Mouse (Mus musculus) left cerebral cortex, adult 2 months (tissue): Measurements from ENCODE around the gene Vcp. TPM values are rescaled to one million over a fixed set of nuclear protein-coding genes. Genes with fewer than 3 reads are reported as not detected.

Experiments
- DNase-seq, 2 experiments: peaks; one replicate each; pipeline ENCODE4 v3.0.0; 2021 to 2022; ENCODE audit warnings: low spot score in 2 of 2, mixed read lengths in 1 of 2; ENCODE audit errors: extremely low spot score in 1 of 2
- H3K27ac ChIP-seq: fragments of 200-600 bp; 2 replicates; pipeline ENCODE4 v1.8.1; 2022
- H3K4me3 ChIP-seq: fragments of 200-600 bp; 2 replicates; pipeline ENCODE4 v1.8.1; 2022
- CTCF ChIP-seq: fragments of 200-600 bp; IDR thresholded peaks from 2 replicates; pipeline ENCODE4 v1.8.1; 2022; ENCODE audit warnings: antibody characterized with exemption, mild to moderate bottlenecking, moderate library complexity
- intact Hi-C: fragments of 180-260 bp; cut with DNase I; formaldehyde crosslinking; loops from one replicate; pipeline ENCODE4 v1.15.1; 2025
- total RNA-seq, 2 experiments: library from RNA; stranded (reverse); gene quantifications; 2 replicates each; pipeline ENCODE4 v1.2.3; 2021

Vcp gene
- total RNA-seq, 2 experiments from 2014 or later = 179 to 186 TPM

DNA sequence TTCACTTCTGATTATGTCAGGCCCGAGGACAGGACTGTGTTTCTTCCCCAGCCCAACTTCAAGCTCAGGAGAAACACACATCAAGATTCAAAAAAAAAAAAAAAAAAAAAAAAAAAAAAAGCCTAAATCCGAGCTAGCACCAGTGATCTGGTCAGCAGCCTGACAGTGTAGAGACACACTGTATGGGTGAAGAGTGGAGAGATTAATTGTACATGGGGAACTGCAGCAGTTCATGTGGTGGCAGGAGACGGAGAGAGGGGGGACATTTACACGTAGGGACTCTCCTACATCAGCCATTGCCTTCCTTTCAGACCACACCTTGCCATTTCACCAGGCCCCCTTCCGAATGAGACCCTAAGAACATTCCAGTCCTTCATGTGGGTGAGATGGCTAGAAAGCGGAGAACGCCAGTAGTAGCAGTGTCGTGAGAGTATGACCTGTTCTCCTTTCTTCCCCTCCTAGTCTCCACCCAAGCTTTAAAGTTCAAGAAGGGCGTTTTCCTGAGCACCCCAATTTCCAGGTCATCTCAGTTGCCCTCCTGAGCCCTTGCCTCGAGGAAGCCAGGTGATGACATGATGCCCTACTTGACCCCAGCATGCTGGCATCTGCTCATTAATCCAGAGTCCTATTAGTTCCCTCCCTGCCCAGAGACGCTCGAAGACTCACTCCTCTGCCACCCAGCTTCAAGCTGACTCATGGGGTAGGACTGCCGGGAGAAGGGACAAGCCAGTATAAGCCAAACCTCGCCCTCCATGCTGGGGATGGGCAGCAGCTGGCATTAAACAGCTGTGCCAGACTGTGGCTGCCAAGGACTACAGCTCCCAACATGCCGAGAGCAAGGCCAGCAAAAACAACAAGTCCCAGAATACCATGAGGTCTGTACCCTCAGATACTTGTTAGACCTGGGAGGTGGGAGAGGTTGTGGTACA, 38.5 kb upstream of the Vcp start:
- peak; percentile 36 to 52 for DNase-seq
- Histone ChIP-seq H3K4me3 (peak overlapping the region; percentile 81), H3K27ac (peak overlapping the region; percentile 54)
- intact Hi-C loops = no loop called here
- TF ChIP-seq CTCF = no peak

DNA sequence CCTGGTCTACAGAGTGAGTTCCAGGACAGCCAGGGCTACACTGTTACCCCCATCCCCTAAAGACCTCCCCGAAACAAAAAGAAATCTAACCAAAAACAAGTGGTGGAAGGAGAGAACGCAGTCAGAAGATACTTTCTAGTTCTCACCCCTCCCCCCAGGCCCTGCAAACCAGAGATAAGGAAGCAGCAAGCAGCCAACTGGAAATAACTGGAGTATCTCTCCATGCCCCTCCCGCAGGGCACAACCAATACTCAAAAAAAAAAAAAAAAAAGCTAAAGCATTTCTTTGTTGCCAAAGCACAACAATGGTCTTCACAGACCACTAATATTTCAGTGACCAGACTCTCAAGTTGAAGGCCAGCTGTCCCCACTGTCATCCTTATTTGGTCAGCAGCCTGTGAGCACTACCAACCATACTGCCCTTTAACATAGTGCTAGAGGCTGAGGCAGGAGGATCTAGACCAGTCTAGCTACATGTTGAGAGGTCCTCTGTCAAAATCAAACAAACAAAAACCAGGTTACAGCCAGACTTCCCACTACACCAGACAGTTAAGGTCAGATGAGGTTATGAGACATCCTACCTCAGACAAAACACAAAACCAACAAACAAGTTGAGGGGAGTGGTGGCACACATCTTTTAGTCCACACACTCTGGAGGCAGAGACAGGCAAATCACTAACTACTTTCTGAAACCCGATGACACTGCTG, 37.7 kb upstream of the Vcp start:
- Histone ChIP-seq H3K4me3 (no peak overlapping the region), H3K27ac (no peak overlapping the region)
- intact Hi-C loops = no loop called here
- no peak for TF ChIP-seq CTCF
- no peak for DNase-seq

DNA sequence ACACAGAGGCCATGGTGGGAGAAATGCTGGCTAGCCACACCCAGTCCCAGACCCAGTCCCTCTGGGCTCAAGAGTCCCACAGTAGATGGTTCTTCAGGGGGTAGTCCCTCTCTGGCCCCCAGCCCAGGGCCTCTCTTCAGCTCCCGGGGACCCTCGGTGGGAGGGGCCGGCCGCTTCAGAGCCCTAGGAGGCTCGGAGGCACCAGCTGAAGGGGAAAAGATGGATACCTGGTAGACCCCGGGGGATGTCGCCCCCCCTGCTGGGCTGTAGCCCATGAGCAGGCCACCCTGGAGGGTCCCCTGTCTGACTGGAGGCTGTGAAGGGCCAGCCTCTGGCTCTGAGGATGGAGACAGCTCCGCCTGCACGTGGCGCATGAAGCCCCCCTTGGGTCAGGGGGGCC, 36.0 kb upstream of the Vcp start:
- intact Hi-C loops = no loop called here
- no peak for TF ChIP-seq CTCF

GRCm38 (mm10) chr4:43035851-43036250, 35.5 kb upstream of the Vcp start:
- intact Hi-C loops = no loop called here

More for the DNA sequence above, 36.0 kb upstream of the Vcp start:
- DNase-seq = peak in 1 of 2 experiments; percentile 10
- H3K27ac ChIP-seq = no peak overlapping the region
- no peak overlapping the region for H3K4me3 ChIP-seq

GRCm38 (mm10) chr4:43033481-43033880, 33.2 kb upstream of the Vcp start:
- intact Hi-C loops = no loop called here
- no peak for DNase-seq
- no peak for TF ChIP-seq CTCF
- Histone ChIP-seq H3K27ac (no peak overlapping the region), H3K4me3 (no peak overlapping the region)

More at GRCm38 (mm10) chr4:43035851-43036250, 35.5 kb upstream of the Vcp start:
- Histone ChIP-seq H3K27ac (no peak overlapping the region), H3K4me3 (no peak overlapping the region)
- TF ChIP-seq CTCF = no peak
- DNase-seq = peak in 1 of 2 experiments; percentile 10

DNA sequence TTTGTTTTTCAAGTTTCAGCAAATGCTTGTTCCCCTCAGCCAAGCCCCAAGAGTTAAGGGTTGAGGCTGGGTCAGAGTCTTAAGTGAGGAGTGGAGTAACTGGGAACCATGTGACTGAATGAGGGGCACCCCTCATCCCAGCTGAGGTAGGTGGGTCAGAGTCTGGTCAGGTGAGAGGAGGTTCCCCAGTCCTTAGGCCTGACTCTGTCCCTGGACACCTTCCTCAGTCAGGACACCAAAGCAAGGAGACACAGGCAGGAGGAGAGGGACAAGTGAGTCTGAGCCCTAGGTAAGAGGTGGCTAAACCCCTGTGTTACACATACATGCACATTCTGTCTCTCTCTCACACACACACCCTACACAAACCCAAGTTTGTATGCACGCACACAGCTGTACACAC, 32.2 kb upstream of the Vcp start:
- H3K4me3 ChIP-seq = no peak overlapping the region
- TF ChIP-seq CTCF = no peak
- intact Hi-C loops = no loop called here
- no peak for DNase-seq
- no peak overlapping the region; the same call in 1 of the 2 replicates for H3K27ac ChIP-seq

GRCm38 (mm10) chr4:43031237-43031995, 31.1 kb upstream of the Vcp start, which contains the start of gene Stoml2:
Stoml2 (minus strand) TSS chr4:43031710.
- DNase-seq = peak; percentile 90 to 91
- Histone ChIP-seq H3K4me3 (peak within 1 kb of the TSS; percentile 88), H3K27ac (peak within 1 kb of the TSS; percentile 93)
- TF ChIP-seq CTCF = peak; percentile 12; the same call in 1 of the 2 replicates
- intact Hi-C loops = no loop called here

GRCm38 (mm10) chr4:43030780-43031230, 30.5 kb upstream of the Vcp start:
- peak in 1 of 2 experiments; percentile 30 for DNase-seq
- no peak for TF ChIP-seq CTCF
- intact Hi-C loops = no loop called here
- peak overlapping the region; percentile 88 for H3K4me3 ChIP-seq
- peak overlapping the region; percentile 93 for H3K27ac ChIP-seq

DNA sequence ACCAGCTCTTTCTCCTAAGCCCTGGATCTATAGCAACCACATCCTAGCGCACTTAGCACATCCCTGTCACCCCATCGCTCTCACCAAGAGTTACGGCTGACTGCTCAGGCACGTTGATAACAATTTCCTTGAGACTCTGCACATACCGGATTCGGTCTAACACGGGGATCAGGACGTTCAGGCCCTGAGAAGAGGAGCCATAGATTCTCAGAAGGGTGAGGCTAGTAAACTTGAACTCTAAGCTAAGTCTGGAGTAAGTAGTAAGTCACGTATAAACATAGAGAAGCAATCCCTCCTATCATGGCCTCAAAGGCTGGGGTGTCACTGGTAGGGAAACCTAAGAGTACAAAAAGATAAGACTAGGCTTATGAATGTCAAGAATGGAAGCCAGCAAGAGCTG, 30.0 kb upstream of the Vcp start:
- peak overlapping the region; percentile 88 for H3K4me3 ChIP-seq
- intact Hi-C loops = no loop called here

DNA sequence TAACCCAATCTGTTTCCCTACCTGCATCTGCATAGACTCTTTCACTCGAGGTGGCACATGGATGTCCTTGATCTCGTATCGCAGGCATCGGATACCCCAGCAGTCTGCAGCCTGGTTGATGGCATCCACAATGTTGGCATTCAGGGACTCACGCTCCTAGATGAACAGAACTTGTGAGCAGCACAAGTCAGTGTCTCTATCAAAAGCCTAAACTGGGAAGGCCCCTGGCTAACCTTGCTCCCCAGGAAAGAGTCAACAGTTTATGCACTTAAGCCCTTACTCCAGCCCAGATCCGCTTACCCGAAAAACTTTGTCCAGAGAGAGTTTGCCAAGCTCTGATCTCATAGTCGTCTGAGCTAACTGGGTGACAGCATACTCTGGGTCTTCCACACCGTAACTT, 29.4 kb upstream of the Vcp start:
- intact Hi-C loops = no loop called here
- no peak for TF ChIP-seq CTCF
- Histone ChIP-seq H3K27ac (no peak overlapping the region), H3K4me3 (no peak overlapping the region)
- no peak for DNase-seq

More for the DNA sequence above, 30.0 kb upstream of the Vcp start:
- peak overlapping the region; percentile 93; the same call in 1 of the 2 replicates for H3K27ac ChIP-seq
- DNase-seq = no peak
- TF ChIP-seq CTCF = no peak

DNA sequence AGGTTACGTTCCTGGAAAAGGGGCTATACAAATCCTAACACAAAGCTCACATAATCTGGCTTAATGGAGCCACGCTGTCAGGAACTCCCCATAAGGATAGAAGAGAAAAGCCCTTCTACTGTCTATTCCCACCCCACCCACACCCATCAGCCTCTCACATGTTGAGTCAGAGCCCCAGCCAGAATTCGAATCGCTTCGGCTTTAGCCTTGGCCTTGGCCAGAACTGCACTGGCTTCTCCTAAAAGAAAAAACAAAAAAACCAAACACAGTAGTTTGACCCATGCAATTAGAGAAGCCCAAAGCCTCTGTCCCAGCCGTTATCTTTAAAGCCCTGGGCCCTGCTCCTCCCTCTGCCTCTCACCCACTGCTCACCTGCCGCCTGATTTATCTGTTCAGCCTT, 28.8 kb upstream of the Vcp start:
- intact Hi-C loops = no loop called here
- no peak overlapping the region for H3K4me3 ChIP-seq
- H3K27ac ChIP-seq = no peak overlapping the region
- TF ChIP-seq CTCF = no peak
- no peak for DNase-seq
